Mouse (Mus musculus) megakaryocyte progenitor cell, adult 5-6 weeks (primary cell): ENCODE results near the gene Rarg. TPM values are rescaled to one million over a fixed set of nuclear protein-coding genes. Genes with fewer than 3 reads are reported as not detected.
A peak's percentile ranks its signal among the peaks of the same experiment; 100 is the strongest.

Experiments used
- ATAC-seq: replicated peaks from 2 replicates; pipeline ENCODE4 v1.8.0; 2016; ENCODE audit warnings: mild to moderate bottlenecking, moderate TSS enrichment, inconsistent platforms; ENCODE audit not compliant: poor library complexity
- total RNA-seq, 2 experiments: library from RNA; stranded (forward) in 1 of 2; stranded (reverse) in 1 of 2; fragments of 157-497, 149-512 nt in 1 of 2; fragments of 200-1000 nt in 1 of 2; gene quantifications; 2 replicates each; pipeline versions ENCODE4 v1.2.3 to v1.2.4; 2015 to 2017

Gene Rarg
- total RNA-seq (2015): 4.1 and 4.8 TPM in 2 replicates
- 3.9 and 4.2 TPM in 2 replicates for total RNA-seq (2017)

DNA sequence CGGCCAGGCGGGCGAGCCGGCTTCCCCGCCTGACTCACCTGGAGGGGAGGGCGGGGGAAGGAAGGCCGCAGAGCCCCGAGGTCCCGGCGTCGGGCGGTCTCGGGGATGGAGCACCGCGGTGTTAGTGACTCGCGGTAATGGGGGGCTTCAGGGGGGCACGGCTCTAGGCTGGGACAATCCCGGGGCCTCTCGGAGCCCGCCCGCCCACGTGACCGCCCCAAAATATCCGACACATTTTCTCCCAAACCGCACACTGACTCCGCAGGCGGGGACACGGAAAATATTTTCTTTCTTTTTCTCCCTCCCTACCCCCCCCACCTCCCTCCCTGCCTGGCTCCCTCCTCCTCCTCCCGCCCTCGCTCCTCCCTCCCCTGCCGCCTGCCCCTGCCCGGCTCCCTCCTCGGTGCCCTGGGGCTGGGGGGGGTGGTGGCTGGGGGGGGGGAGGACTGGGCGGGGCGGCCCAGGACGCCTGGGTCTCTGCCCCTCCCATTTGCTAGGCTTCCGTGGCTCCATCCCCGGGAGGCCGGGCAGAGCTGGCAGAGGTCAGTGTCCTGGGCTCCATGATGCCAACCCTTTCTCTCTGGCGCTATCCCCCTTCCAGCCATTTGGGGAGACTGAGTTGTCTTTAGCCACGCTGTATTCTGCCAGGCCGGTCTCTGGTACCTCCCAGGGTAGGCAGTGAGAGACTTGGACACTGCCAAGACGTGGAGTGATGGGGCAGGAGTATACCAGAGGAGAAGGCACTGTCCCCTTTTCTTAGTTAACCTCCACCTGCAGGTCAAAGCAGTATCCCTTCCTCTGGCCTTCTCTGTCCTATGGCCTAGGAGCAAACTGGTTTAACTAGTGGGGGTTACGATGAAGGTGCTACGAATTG, at the start of gene Rarg:
Gene Rarg (minus strand): TSS at position 316 of the 874 bp plus-strand sequence.
- ATAC-seq: peak; percentile 40

DNA sequence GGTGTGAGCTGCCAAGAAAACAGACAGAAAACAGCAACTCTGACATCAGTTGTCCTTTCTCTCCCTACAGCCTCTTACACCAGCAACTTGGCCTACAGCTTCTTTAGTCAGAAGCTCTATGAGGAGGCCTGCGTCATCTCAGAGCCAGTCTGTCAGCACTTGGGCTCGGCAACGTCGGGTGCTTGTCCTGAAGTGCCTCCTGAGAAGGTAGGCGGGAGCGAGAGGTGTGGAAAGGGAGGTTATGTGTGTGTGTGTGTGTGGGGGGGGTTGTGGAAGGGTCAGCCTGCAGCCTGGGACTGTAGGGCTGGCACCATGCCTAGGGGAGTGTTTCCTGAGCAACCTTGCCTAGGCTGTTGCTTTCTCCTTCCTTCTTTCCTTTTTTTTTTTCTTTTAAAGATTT, 45.2 kb upstream of the Rarg start:
- ATAC-seq: no peak

- no peak for ATAC-seq
These were observed 39.2 kb upstream of the Rarg start for GRCm38 (mm10) chr15:102296368-102297006.

- ATAC-seq: peak; percentile 100
These were observed 38.5 kb upstream of the Rarg start, which contains the start of gene Espl1 for GRCm38 (mm10) chr15:102295633-102296367. TSS of gene Espl1 (plus strand) at chr15:102296266.

DNA sequence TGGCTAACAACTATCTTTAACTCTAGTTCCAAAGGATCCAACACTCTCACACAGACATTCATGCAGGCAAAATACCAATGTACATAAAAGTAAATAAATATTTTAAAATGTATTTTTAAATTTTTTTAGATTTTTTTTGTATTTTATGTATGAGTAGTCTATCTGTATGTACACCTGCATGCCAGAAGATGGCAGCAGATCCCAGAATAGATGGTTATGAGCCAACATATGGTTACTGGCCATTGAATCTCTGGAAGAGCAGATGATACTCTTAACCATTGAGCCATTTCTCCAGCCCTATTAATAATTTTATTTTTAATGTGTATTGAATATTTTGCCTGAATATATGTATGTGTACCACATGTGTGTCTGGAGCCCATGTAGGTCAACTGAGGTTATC, 30.1 kb upstream of the Rarg start:
- ATAC-seq: peak; percentile 77; the same call in 1 of the 2 replicates

- ATAC-seq: no peak
These were observed 26.3 kb upstream of the Rarg start for GRCm38 (mm10) chr15:102283648-102284047.

GRCm38 (mm10) chr15:102282463-102283292, 25.4 kb upstream of the Rarg start:
- no peak for ATAC-seq

DNA sequence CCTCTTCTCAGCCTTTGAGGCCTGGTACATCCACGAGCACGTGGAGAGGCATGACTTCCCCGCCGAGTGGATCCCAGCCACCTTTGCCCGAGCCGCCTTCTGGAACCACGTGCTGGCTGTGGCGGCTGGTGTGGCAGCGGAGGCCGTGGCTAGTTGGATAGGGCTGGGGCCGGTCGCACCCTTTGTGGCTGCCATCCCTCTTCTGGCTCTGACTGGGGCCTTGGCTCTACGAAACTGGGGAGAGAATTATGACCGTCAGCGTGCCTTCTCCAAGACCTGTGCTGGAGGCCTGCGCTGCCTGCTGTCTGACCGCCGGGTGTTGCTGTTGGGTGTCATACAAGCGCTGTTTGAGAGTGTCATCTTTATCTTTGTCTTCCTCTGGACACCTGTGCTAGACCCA, 23.3 kb upstream of the Rarg start:
- ATAC-seq: no peak

GRCm38 (mm10) chr15:102279783-102280520, 22.6 kb upstream of the Rarg start:
- ATAC-seq: peak; percentile 7; the same call in 1 of the 2 replicates

GRCm38 (mm10) chr15:102279092-102279782, 21.9 kb upstream of the Rarg start, which contains the start of gene Mfsd5:
TSS of gene Mfsd5 (plus strand) at chr15:102279454.
- peak; percentile 89 for ATAC-seq

- ATAC-seq: no peak; the same call in 1 of the 2 replicates
These were observed 21.4 kb upstream of the Rarg start for GRCm38 (mm10) chr15:102278726-102279091.

GRCm38 (mm10) chr15:102273982-102274716, 16.8 kb upstream of the Rarg start:
- no peak for ATAC-seq

DNA sequence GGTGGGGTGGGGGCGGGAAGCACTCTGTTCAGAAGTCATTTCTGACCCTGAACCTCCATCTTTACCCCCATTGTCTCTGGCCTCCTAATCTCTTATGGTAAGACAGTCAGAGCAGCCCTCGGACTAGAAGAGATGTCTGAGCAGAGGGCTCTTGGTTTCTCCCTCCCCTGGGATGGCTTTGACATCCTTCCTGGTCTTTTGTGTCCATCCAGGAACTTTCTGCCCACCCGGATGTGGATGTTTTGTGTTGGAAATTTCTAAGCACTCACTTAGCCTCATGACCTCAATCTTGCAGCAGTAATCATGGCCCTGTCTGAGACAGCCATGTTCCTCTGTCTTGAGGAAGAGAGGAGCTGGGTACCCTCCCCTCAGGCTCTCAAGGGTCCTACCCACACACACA, 14.1 kb upstream of the Rarg start:
- ATAC-seq: no peak

GRCm38 (mm10) chr15:102270274-102270960, 13.1 kb upstream of the Rarg start, which contains the start of gene Gm9918:
TSS of gene Gm9918 (plus strand) at chr15:102270563.
- ATAC-seq: no peak

GRCm38 (mm10) chr15:102265548-102265947, 8.2 kb upstream of the Rarg start:
- ATAC-seq: peak; percentile 55; the same call in 1 of the 2 replicates

DNA sequence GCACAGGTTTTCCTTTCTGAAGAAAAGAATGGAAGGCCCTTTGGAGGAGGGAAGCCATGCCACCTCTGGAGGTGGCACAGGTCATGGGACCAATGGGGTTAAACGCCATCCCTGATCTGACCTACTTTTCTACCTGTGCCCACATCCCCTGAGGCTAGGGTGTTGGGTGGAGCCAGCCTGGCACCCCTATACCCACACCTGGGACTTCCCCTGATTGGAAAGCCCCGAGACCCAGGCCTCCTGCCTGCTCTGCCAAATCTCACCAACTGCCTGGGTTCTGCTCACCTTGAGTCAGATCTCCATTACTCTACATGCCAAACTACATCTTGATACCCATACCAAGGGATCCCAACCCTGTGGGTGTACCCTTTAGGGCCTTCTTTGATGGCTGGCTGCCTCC, 5.7 kb upstream of the Rarg start:
- ATAC-seq: no peak

DNA sequence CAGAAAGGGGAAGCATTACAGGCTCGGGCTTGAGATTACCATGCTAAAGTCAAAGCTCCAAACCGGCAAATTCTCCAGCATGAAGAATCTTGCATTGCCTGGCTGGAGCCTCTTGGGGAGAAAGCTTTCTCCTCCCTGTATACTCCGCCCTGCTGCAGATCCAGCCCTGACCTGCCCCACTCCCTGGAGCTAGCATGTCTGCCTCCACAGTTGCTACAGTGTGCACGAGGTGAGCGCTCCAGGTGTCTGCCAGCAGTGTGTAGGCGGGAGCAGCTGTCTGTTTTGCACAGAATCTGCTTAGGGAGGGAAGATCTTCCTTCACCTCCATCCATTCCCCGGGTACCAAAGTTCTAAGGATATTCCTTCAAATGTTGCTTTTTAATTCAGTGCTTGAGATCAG, 5.3 kb upstream of the Rarg start:
- ATAC-seq: peak; percentile 27; the same call in 1 of the 2 replicates
